Mouse (Mus musculus) limb, embryonic 10.5 days (tissue): ENCODE measurements at regions not wholly inside any gene's neighbourhood (a gene's known extent, or its start where the extent isn't known, plus 50 kb on each side); places are given as distances from the start of the nearest gene placed in this dataset.
A peak's percentile ranks its signal among the peaks of the same experiment; 100 is the strongest.

Experiments
- DNase-seq: peaks from one replicate; pipeline ENCODE4 v3.0.0-alpha.2; 2017; ENCODE audit warnings: low spot score
- H3K27ac ChIP-seq: fragments of 300-500 bp; sonication (generic); 2 replicates; pipeline ENCODE4 v1.5.1; 2016; ENCODE audit warnings: mild to moderate bottlenecking
- H3K27me3 ChIP-seq: fragments of 300-500 bp; sonication (generic); 2 replicates; pipeline ENCODE4 v1.6.1; 2016; ENCODE audit warnings: low read depth, mild to moderate bottlenecking; ENCODE audit not compliant: poor library complexity, severe bottlenecking
- H3K36me3 ChIP-seq: fragments of 300-500 bp; sonication (generic); 2 replicates; pipeline ENCODE4 v1.6.1; 2016; ENCODE audit warnings: mild to moderate bottlenecking, moderate library complexity
- H3K4me1 ChIP-seq: fragments of 300-500 bp; sonication (generic); 2 replicates; pipeline ENCODE4 v1.6.1; 2016
- H3K4me3 ChIP-seq: fragments of 300-500 bp; sonication (generic); 2 replicates; pipeline ENCODE4 v1.5.1; 2016; ENCODE audit warnings: mild to moderate bottlenecking, moderate library complexity
- H3K9me3 ChIP-seq: fragments of 300-500 bp; sonication (generic); replicated peaks from 2 replicates; pipeline ENCODE4 v1.6.1; 2016; ENCODE audit warnings: mild to moderate bottlenecking
- WGBS: fragments of 180-500 bp; shearing (Covaris S2); methylation state at CpG from one replicate; pipeline ENCODE4 v1.1.7; 2016; 5-methylcytosine and 5-hydroxymethylcytosine counted together

DNA sequence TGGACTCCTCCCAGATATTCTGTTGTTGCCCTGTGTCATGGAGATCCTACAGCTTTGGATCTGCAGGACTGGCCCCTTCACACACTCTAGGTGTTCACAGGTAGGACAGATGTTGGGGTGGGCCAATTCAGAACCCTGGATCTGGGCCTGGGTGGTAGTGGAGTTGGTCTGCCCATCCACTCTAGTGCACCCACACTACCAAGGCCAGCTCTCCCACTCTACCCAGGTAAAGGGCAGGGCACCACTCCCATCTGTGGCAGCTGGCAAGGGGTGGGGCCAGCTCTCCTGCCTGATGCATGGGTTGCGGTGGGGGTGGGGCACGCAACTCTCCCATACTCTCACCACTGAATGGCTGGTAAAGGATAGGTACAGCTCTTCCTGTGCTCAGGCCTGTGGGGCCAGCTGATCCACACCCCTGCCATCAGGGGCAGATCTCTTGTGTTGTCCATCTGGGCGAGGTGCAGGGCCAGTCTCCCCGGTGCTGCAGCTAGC lies 76.5 kb downstream of the Gja1 start:
- DNase-seq, result no peak
- no peaks in the 10 kb centered on the region for H3K36me3 ChIP-seq
- no peaks in the 10 kb centered on the region for H3K27me3 ChIP-seq
- 91% methylated on average over 4 of the region's 4 CpGs for WGBS
- no peaks in the 10 kb centered on the region for H3K9me3 ChIP-seq
- no peak overlapping the region for H3K27ac ChIP-seq
- H3K4me1 ChIP-seq, result no peaks in the 10 kb centered on the region
- H3K4me3 ChIP-seq, result no peak overlapping the region

DNA sequence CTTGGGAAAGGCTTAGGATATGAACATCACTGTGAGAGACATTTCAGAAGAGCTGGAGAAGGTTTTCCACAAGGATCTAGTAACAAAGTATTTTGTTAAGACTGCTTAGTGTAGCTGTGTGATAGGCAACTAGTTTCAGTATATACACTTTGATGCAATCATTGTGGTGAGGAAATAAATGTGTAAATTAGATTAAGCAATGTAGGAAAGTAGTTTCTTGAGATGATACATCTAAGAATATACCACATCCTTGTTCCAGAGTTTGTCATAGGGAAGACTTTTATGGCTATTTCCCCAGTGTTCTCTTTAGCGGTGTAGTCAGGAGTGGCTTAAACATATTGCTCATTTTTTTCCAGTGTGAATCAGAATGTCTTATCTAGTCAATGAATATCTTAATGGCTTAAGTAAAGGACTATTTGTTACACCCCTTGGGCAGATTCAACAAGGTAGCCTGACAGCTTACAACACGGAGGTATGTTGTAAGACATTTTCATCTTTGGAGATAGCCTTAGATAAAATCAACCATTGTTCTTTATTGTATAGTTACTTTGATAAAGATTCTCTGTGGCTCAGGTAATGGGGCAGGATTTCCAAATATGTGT lies 78.8 kb downstream of the Gja1 start:
- Histone ChIP-seq H3K4me3 (no peak overlapping the region), H3K36me3 (no peaks in the 10 kb centered on the region), H3K9me3 (no peaks in the 10 kb centered on the region), H3K27me3 (no peaks in the 10 kb centered on the region), H3K4me1 (no peaks in the 10 kb centered on the region), H3K27ac (no peak overlapping the region)
- 93% methylated on average over 2 of the region's 2 CpGs for WGBS
- DNase-seq, result no peak

DNA sequence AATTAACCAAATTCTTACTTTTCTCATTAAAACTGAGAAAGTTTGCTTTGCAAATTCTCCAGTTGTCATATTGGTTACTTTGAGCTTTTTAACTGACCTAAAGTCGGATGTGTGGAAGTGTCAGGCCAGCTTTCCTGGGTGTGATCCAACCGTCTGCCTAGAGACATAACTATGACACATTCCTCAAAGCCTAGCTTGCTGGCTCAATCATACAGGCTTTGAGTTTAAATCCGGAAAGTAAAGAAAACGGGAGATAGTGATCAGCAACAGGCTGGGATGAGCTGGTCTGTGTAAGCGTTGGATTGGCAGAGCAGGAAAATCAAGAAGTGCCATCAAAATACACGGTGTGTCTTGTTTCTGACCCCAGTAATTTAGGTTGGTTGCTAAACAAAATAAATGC lies 91.4 kb downstream of the Gja1 start:
- H3K27me3 ChIP-seq, result no peaks in the 10 kb centered on the region
- H3K9me3 ChIP-seq, result no peaks in the 10 kb centered on the region
- WGBS, result 48% methylated on average over 6 of the region's 6 CpGs
- DNase-seq, result no peak
- peaks cover 9% of the 10 kb centered on the region; the same call in 1 of the 2 replicates for H3K4me1 ChIP-seq
- peak overlapping the region; percentile 65 for H3K27ac ChIP-seq
- H3K36me3 ChIP-seq, result no peaks in the 10 kb centered on the region
- no peak overlapping the region for H3K4me3 ChIP-seq

DNA sequence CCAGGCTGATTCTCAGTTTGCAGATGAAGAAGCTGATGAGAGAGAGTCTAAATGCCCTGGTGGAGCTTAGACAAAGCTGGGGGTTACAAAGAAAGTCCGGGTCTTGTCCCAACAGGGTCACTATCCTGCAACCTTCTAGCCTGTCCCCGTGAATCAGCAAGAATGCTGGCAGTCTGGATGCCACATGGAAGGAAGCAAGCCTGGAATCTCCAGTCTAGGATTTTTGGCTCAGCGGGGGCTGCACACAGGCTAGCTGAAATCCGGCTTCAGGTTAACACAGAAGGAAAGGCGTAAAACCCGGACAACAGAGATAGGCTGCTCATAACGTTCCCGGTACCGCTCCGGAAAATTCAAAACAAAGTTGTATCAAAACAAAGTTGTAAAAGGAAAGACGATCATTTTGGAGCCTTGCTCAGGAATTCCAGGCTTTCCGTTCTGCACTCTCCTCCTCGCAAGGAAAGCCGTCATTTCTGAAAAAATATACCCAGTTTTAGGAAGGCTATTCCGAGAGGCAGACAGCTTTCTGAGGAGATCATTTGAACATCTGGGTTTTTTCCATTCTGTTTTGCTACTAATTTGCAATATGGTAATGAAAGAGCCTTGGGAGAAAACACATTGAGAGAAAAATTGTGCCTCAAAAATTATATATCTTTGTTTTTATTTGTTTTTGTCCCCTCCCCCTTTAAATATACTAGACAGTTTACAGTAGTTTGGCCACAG lies 92.0 kb downstream of the Gja1 start:
- H3K9me3 ChIP-seq, result no peaks in the 10 kb centered on the region
- no peaks in the 10 kb centered on the region for H3K27me3 ChIP-seq
- no peaks in the 10 kb centered on the region for H3K36me3 ChIP-seq
- WGBS, result 57% methylated on average over 15 of the region's 15 CpGs
- H3K27ac ChIP-seq, result peak overlapping the region; percentile 65
- peaks cover 9% of the 10 kb centered on the region; the same call in 1 of the 2 replicates for H3K4me1 ChIP-seq
- peak overlapping the region; percentile 18; the same call in 1 of the 2 replicates for H3K4me3 ChIP-seq
- peak; percentile 44 for DNase-seq

DNA sequence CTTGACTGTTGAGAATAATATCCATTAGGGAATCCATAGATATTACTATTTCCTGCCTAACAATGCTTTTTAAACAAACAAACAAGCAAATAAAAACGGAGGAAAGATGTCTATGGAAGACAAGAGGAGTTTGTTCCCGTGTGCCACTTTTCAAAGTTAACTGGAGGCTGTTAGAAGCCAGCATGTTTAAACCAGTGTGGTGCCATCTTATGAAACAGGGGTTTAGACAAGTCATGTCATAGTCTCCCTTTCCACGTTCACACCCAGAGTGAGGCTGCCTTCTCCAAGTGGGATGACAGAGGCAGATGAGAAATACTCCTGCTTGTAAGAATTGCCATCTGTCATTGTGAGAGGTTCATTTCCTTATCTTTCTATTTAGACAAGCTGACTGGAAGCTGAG lies 92.8 kb downstream of the Gja1 start:
- Histone ChIP-seq H3K27ac (no peak overlapping the region), H3K27me3 (no peaks in the 10 kb centered on the region), H3K4me3 (no peak overlapping the region), H3K9me3 (no peaks in the 10 kb centered on the region), H3K4me1 (peaks cover 9% of the 10 kb centered on the region; the same call in 1 of the 2 replicates), H3K36me3 (no peaks in the 10 kb centered on the region)
- DNase-seq, result no peak
- 86% methylated on average over 3 of the region's 3 CpGs for WGBS

DNA sequence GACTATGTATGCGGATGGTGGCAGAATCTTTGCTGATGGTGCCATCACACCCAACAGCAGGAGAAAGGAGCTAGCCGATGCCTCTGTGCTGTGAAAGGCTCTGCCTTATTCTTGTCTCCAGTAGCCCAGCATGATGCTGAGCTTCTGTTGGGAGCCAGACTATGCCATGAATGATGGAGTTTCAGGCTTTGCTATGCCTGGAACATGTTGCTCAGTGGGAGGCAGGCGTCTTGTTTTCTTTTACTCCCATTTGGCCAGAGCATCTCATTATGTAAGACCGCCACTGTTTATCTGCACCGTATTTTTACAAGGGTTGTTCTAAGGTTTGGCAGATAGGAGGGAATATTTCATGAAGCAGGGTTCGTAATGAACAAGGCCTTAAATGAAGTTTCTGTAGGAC lies 97.8 kb downstream of the Gja1 start:
- no peak overlapping the region for H3K4me3 ChIP-seq
- H3K27ac ChIP-seq, result no peak overlapping the region
- no peaks in the 10 kb centered on the region for H3K27me3 ChIP-seq
- 83% methylated on average over 6 of the region's 6 CpGs for WGBS
- no peak for DNase-seq
- H3K9me3 ChIP-seq, result no peaks in the 10 kb centered on the region
- no peaks in the 10 kb centered on the region for H3K4me1 ChIP-seq
- no peaks in the 10 kb centered on the region for H3K36me3 ChIP-seq

DNA sequence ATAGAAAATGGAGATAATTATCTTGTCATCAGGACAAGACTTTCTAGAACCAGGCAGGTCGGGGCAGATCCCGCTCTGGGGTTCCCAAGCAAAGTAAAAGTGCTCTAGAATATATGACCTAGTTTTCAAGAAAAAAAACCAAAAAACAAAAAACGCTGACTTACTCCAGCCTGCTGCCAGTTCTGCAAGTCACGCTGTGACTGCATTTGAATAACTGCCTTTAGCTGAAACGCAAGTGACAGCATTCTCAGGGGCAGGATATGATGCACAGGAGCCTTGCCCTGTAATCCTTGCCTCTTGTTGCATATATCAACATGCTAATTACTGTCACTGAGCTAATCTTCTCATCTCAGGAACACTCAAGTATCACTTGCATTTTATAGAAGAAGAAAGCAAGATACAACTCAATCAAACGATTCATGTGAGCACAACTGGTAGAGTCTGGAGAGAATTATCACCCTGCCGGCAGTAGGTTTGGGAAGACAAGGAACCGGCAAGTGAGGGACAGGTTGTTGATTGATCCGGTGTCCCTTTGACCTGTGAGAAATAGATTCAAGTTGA lies 105.1 kb downstream of the Gja1 start:
- no peaks in the 10 kb centered on the region for H3K9me3 ChIP-seq
- H3K36me3 ChIP-seq, result no peaks in the 10 kb centered on the region
- H3K4me1 ChIP-seq, result 0 out of 2 replicates have a peak, but pooled peaks cover 4% of the 10 kb centered on the region
- no peak overlapping the region for H3K27ac ChIP-seq
- no peaks in the 10 kb centered on the region for H3K27me3 ChIP-seq
- WGBS, result 43% methylated on average over 9 of the region's 9 CpGs
- no peak overlapping the region for H3K4me3 ChIP-seq
- no peak for DNase-seq

DNA sequence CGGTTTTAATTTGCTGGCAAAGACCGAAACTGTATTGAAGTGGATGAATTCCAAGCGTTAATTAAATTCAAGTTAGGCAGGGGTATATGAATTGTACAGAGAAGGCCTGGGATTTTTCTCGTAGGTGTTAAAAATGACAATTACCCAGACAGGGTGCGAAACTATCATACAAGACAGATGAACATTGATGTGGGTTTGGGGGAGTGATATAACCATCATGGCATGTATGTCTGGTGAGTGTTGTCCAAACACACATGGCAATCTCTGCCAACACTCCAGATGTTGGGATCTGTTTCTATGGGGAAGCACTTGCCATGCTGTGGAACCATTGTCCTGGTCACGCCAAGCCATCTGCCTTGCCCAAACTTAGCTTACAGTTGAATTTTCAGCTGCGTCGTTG lies 107.8 kb downstream of the Gja1 start:
- 97% methylated on average over 8 of the region's 8 CpGs for WGBS
- Histone ChIP-seq H3K36me3 (no peaks in the 10 kb centered on the region), H3K4me1 (0 out of 2 replicates have a peak, but pooled peaks cover 4% of the 10 kb centered on the region), H3K4me3 (no peak overlapping the region), H3K9me3 (no peaks in the 10 kb centered on the region), H3K27me3 (no peaks in the 10 kb centered on the region), H3K27ac (no peak overlapping the region)
- DNase-seq, result no peak

DNA sequence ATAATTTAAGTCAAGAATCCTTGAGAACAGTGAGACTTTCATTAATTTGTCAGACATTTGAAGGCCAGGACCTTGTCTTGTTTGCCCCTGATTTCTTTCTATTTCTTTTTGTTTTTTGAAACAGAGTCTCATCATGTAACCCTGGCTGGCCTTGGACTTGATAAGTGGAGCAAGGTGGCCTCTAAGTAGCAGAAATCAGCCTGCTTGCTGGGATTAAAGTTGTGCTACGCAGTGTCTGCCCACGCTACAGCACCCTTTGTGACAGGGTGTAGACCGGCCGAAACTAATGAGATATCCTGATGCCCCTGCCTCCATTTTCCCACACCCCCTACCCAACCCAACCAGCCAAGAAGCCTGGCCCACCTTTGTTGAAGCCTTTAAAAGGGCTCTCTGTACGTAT lies 108.6 kb downstream of the Gja1 start:
- Histone ChIP-seq H3K27ac (no peak overlapping the region), H3K36me3 (no peaks in the 10 kb centered on the region), H3K9me3 (no peaks in the 10 kb centered on the region), H3K4me3 (no peak overlapping the region), H3K4me1 (0 out of 2 replicates have a peak, but pooled peaks cover 4% of the 10 kb centered on the region), H3K27me3 (no peaks in the 10 kb centered on the region)
- DNase-seq, result no peak
- WGBS, result 94% methylated on average over 5 of the region's 5 CpGs

DNA sequence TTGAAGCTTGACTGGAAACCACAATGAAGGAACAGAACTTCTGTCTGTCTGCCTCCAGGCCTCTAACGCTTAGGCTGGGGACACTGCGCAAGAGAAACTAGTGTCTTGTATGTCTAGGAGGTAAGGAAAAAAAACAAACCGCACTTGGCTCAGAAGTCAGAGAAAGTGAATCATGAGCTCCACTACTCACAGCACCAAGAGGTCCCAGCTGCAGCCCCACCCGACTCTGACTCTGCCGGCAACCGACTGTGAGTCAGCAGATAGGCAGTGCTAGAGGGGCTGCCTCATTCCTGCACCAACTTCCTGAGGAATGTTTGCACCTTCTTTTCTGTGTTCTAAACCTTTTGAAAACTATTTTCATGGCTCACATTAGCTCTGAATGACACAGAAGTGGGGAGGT lies 109.5 kb downstream of the Gja1 start:
- no peak for DNase-seq
- WGBS, result 70% methylated on average over 6 of the region's 6 CpGs

DNA sequence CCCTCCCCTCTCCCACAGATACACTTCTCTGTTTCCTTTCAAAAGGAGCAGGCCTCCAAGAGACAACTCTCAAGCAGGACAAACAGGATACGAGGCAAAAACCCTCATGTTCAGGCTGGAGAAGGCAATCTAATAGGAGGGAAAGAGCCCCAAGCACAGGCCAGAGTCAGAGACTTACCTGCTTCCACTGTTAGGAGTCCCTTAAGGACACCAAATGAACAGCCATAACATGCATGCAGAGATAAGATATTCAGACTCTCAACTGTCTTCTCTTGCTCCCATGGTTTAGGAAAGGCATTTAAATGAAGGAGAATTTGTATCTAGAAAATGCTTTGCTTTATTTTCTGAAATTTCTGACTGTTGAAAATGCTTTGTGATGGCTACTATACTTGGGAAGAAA lies 116.3 kb downstream of the Gja1 start:
- Histone ChIP-seq H3K27ac (no peak overlapping the region), H3K36me3 (no peaks in the 10 kb centered on the region), H3K9me3 (no peaks in the 10 kb centered on the region), H3K27me3 (no peaks in the 10 kb centered on the region), H3K4me1 (peaks cover 4% of the 10 kb centered on the region; the same call in 1 of the 2 replicates), H3K4me3 (no peak overlapping the region)
- WGBS, result 72% methylated on average over 1 of the region's 1 CpGs
- no peak for DNase-seq

More for the DNA sequence above, 109.5 kb downstream of the Gja1 start:
- 0 out of 2 replicates have a peak, but pooled peaks cover 4% of the 10 kb centered on the region for H3K4me1 ChIP-seq
- no peaks in the 10 kb centered on the region for H3K27me3 ChIP-seq
- no peak overlapping the region for H3K4me3 ChIP-seq
- no peaks in the 10 kb centered on the region for H3K36me3 ChIP-seq
- no peaks in the 10 kb centered on the region for H3K9me3 ChIP-seq
- H3K27ac ChIP-seq, result no peak overlapping the region

DNA sequence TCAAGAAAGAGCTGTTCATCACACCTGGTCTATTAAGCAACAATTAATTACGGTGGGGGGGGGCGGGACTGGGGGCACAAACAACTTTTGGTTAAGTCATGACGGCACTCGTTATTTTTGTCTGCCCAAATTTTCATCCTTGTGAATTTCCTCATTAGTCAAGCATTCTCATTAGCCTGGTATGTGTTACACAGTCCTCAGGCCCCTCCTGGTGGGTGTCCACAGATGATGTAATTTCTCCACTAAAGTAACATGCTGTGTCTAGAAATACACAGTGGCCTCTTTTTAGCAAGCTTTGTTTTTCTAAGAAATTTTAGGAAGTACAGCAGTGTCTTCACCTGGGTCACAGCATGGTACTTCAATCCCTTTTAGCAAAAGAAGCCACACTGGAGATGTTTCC lies 118.2 kb downstream of the Gja1 start:
- no peak for DNase-seq
- Histone ChIP-seq H3K9me3 (no peaks in the 10 kb centered on the region), H3K27ac (no peak overlapping the region), H3K4me1 (peaks cover 4% of the 10 kb centered on the region; the same call in 1 of the 2 replicates), H3K27me3 (no peaks in the 10 kb centered on the region), H3K4me3 (no peak overlapping the region), H3K36me3 (no peaks in the 10 kb centered on the region)
- 77% methylated on average over 4 of the region's 4 CpGs for WGBS

DNA sequence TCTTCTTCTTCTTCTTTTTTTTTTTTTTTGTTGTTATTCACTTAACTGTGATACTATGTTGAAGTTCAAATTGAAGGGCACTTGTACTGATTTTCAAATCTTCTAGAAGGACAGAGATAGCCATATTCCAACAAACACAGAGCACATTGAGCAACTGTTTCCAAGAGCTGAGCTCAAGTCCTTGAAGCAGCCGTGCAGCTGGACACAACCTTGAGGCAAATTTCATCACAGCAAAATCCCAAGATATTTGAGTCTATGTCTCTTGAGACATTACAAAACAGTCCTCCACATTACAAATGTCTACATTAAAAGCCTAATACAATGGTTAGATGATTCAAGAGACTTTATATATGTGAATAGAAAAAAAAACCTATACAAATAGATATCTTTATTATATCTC lies 141.9 kb downstream of the Gja1 start:
- H3K9me3 ChIP-seq, result no peaks in the 10 kb centered on the region
- WGBS, result 88% methylated on average over 1 of the region's 1 CpGs
- DNase-seq, result no peak
- H3K36me3 ChIP-seq, result no peaks in the 10 kb centered on the region
- H3K4me1 ChIP-seq, result no peaks in the 10 kb centered on the region
- no peak overlapping the region for H3K27ac ChIP-seq
- no peaks in the 10 kb centered on the region for H3K27me3 ChIP-seq
- no peak overlapping the region for H3K4me3 ChIP-seq
